Mouse (Mus musculus) C2C12 (cell line): ENCODE data around the gene D930020B18Rik.

Experiments used
- CTCF ChIP-seq: IDR thresholded peaks from one replicate; pipeline ENCODE4 v1.5.1; 2011; ENCODE audit not compliant: control insufficient read depth, insufficient read depth, insufficient read length
- FOSL1 ChIP-seq: IDR thresholded peaks from one replicate; pipeline ENCODE4 v1.8.0; 2011; ENCODE audit warnings: mild to moderate bottlenecking, low read length; ENCODE audit not compliant: poor library complexity, insufficient read depth, severe bottlenecking
- MYOD1 ChIP-seq: IDR thresholded peaks from one replicate; pipeline ENCODE4 v1.6.1; 2011; ENCODE audit warnings: low read depth; ENCODE audit not compliant: control insufficient read depth, insufficient read length
- USF1 ChIP-seq: IDR thresholded peaks from one replicate; pipeline ENCODE4 v1.6.1; 2011; ENCODE audit warnings: low read depth, mild to moderate bottlenecking, control low read depth, moderate library complexity

GRCm38 (mm10) chr10:121720701-121721100 lies 79.3 kb downstream of the D930020B18Rik start:
- TF ChIP-seq CTCF = no peak
- no peak for TF ChIP-seq FOSL1
- no peak for TF ChIP-seq MYOD1
- no peak for TF ChIP-seq USF1
